Mouse (Mus musculus) lung, adult 2 months (tissue): Measurements from ENCODE around the gene Musk.

Experiments used
- CTCF ChIP-seq: fragments of 200-500 bp; IDR thresholded peaks from 2 replicates; pipeline ENCODE4 v1.5.1; 2011; ENCODE audit warnings: mild to moderate bottlenecking, low read length, control low read depth; ENCODE audit not compliant: insufficient read depth
- POLR2A ChIP-seq: fragments of 200-500 bp; IDR thresholded peaks from 2 replicates; pipeline ENCODE4 v1.6.1; 2011; ENCODE audit warnings: low read depth, mild to moderate bottlenecking, control low read depth, low read length, borderline replicate concordance; ENCODE audit errors: extremely low read depth

DNA sequence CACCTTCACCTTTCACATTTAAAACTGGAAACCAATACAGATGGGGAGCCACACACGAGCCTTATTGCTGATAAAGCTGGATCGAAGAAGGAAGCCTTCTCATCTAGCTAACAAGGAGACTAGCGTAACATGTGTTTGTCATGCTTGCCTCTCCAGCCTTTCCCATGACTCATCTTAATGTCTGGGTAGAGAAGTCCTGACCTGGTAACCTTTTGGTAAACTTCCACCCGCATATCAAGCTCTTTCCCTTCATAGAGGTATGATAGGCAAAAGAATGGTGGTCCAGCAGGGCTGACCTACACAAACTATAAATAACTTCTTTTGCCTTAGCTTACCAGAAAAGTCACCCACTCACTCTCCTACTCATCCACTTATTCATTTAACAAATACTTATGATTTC lies 44.3 kb downstream of the Musk start:
- TF ChIP-seq CTCF (no peak), POLR2A (no peak)
